Mouse (Mus musculus) testis, adult 2 months (tissue): ENCODE data around the gene Optc.

Source experiments
- CTCF ChIP-seq: fragments of 200-500 bp; IDR thresholded peaks from 2 replicates; pipeline ENCODE4 v1.5.1; 2012; ENCODE audit warnings: low read depth, mild to moderate bottlenecking, inconsistent platforms, low read length, moderate library complexity; ENCODE audit not compliant: control insufficient read depth, insufficient read depth, insufficient replicate concordance
- POLR2A ChIP-seq: fragments of 200-500 bp; IDR thresholded peaks from 2 replicates; pipeline ENCODE4 v1.6.1; 2012; ENCODE audit warnings: low read depth, mild to moderate bottlenecking, inconsistent platforms, low read length, moderate library complexity; ENCODE audit not compliant: control insufficient read depth

GRCm38 (mm10) chr1:133882283-133883217 lies 25.2 kb downstream of the Optc start:
- no peak for TF ChIP-seq CTCF
- no peak for TF ChIP-seq POLR2A
